8 mouse cellular contexts compared by ENCODE assay signal in the genomic region with DNA sequence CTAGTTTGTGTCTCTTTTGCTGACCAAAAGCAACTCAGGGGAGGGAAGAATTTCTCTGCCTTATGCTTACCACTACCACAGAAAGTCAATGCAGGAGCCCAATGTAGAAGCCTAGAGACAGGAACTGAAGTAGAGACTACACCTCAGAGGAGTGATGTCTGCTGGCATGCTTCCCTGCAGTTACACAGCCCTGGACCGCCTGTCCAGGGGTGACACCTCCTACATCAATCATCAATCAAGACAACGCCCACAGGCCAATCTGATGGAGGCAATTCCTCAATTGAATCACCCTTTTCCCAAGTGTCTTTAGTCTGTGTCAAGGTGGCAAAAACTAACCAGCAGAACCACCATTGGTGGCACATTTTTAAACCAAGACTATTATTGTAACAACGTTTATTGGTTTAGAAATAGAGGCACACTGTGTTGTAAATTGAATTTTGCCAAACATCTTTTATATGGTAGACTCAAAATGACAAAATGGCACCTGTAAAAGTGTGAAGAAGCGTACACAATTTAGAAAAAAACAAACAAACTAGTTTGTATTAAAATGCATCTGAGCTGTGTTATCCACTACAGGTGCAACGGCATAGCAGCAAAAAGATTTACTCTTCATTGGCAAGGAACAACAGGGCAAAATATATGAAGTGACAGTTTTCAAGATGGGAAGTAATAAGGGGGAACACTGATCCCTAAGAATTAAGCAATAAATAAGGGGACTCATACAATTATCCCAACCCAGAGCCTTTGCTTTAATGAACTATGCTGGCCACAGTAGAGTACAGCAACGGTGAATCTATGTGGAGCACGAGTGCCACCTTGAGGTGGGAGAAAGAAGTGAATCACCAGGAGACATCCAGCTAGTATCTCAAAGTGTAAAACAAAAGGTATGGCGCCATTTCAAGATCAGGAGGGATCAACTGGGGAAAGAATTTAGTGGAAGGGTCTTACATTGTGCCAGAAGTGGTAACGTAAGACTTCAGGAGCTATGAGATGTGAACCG. TPM values are rescaled to one million over a fixed set of nuclear protein-coding genes. Genes with fewer than 3 reads are reported as not detected.
DNase-seq lines count a peak whose midpoint lies in the region; ATAC-seq lines count a peak whose summit lies in the region.

No protein-coding gene starts in this region.

- 46% methylated on average over 10 of the region's 10 CpGs for WGBS in limb, embryonic 11.5 days
- WGBS in stomach, embryonic 14.5 days = 43% methylated on average over 10 of the region's 10 CpGs

- no peak overlapping the region for H3K27ac ChIP-seq in limb, embryonic 11.5 days (replicated peaks; ENCODE audit: low read depth, low read length)
- no peak overlapping the region for H3K27ac ChIP-seq in stomach, embryonic 14.5 days (ENCODE audit: low read length)

- no peak overlapping the region for H3K9ac ChIP-seq in limb, embryonic 11.5 days (ENCODE audit: low read length)
- no peak overlapping the region for H3K9ac ChIP-seq in stomach, embryonic 14.5 days (replicated peaks; ENCODE audit: low read depth, low read length)

- ATAC-seq in limb, embryonic 11.5 days (ENCODE audit: insufficient number of reproducible peaks, low FRiP score, low TSS enrichment, low read depth) = 0 out of 2 replicates have a peak, but pooled peaks have one; percentile 47
- peak; percentile 89 for ATAC-seq in monocyte, adult 5-6 weeks (replicated peaks; ENCODE audit: insufficient number of reproducible peaks, low FRiP score, low TSS enrichment, poor library complexity, severe bottlenecking)
- peak; percentile 56; the same call in 1 of the 2 replicates for ATAC-seq in stomach, embryonic 14.5 days (ENCODE audit: insufficient number of reproducible peaks, insufficient read depth, low FRiP score, low read depth)

- no peak overlapping the region for H3K4me2 ChIP-seq in limb, embryonic 11.5 days (ENCODE audit: low read depth, severe bottlenecking)
- H3K4me2 ChIP-seq in stomach, embryonic 14.5 days (replicated peaks; ENCODE audit: low read depth, low read length) = no peak overlapping the region

- H3K4me1 ChIP-seq in limb, embryonic 11.5 days (ENCODE audit: control insufficient read depth, insufficient read depth, low read length) = no peaks in the 10 kb centered on the region
- no peaks in the 10 kb centered on the region for H3K4me1 ChIP-seq in stomach, embryonic 14.5 days (ENCODE audit: control insufficient read depth, insufficient read depth, low read length)

- no peaks in the 10 kb centered on the region for H3K9me3 ChIP-seq in limb, embryonic 11.5 days (ENCODE audit: control insufficient read depth, low read length)
- H3K9me3 ChIP-seq in stomach, embryonic 14.5 days (ENCODE audit: control insufficient read depth, low read depth, low read length) = no peaks in the 10 kb centered on the region; the same call in 1 of the 2 replicates

- no peak overlapping the region for H3K4me3 ChIP-seq in limb, embryonic 11.5 days (ENCODE audit: low read depth, low read length)
- H3K4me3 ChIP-seq in stomach, embryonic 14.5 days (ENCODE audit: low read depth, low read length) = no peak overlapping the region

- H3K27me3 ChIP-seq in limb, embryonic 11.5 days (ENCODE audit: control insufficient read depth, insufficient read depth, low read length) = no peaks in the 10 kb centered on the region
- H3K27me3 ChIP-seq in stomach, embryonic 14.5 days (ENCODE audit: control insufficient read depth, insufficient read depth, low read length) = no peaks in the 10 kb centered on the region

- DNase-seq in spleen, adult 18-20 months = peak; percentile 24 to 66
- no peak for DNase-seq in spleen, adult 12 weeks (ENCODE audit: low spot score)
- DNase-seq in cerebellum, postnatal 36 days = peak; percentile 71 to 77
- peak; percentile 13 to 16 for DNase-seq in gastrocnemius, adult 8-10 months (ENCODE audit: low spot score in 2 of 2)
- DNase-seq in kidney, adult 8-10 months = peak; percentile 15 to 71
- DNase-seq in limb, embryonic 11.5 days (ENCODE audit: low spot score) = peak; percentile 80

- no peaks in the 10 kb centered on the region for H3K36me3 ChIP-seq in limb, embryonic 11.5 days (ENCODE audit: control insufficient read depth, insufficient read depth, low read length)
- H3K36me3 ChIP-seq in stomach, embryonic 14.5 days (ENCODE audit: control insufficient read depth, insufficient read depth, low read length) = no peaks in the 10 kb centered on the region

RNA-seq across cellular contexts. Expression of a gene that starts 29.8 kb away (rescaled TPM):
- total RNA-seq in gastrocnemius, adult 8-10 months (2022) = 10 to 100 TPM; 17.5 to 20.5 (median 19.2) TPM
- 83.1 and 88.4 TPM in 2 replicates for polyA plus RNA-seq in limb, embryonic 11.5 days (2014; fragmentation: Nextera tagmentation; extraction: Ambion mirVana)
- total RNA-seq in monocyte, adult 5-6 weeks (2017) = 98.5 to 130 TPM (median 126 TPM) in 3 replicates
- 72.4 and 72.8 TPM in 2 replicates for polyA plus RNA-seq in stomach, embryonic 14.5 days (2014; fragmentation: Nextera tagmentation; extraction: Ambion mirVana)
